Mouse (Mus musculus): Measurements from ENCODE around the gene Cdkl2.

Cdkl2 gene

DNA sequence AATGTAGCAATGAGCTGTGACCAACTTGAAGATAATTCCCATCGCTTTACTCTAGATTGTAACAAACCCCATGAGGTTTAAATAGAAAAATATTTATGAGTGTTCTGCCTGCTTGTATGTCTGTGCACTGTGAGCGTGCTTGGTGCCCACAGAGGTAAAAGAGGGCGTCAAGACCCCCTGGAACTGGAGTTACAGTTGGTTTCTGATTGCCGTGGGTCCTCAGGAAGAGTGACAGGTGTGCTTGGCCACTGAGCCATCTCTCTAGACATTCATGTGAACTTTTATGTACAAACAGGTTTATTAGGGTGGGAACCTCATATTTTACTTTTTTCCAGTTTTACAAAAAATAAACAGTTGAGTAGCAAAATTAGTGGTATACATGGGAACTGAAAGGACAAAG is at the start of gene Cdkl2:
Gene Cdkl2, minus strand, starts transcription at position 101 of the 400 bp plus-strand sequence.
- no peak for DNase-seq (ENCODE audit: low read depth, low spot score)

GRCm38 (mm10) chr5:92087469-92087868 is 43.8 kb upstream of the Cdkl2 start:
- DNase-seq (ENCODE audit: low read depth, low spot score): no peak

- no peak for DNase-seq (ENCODE audit: low read depth, low spot score)
These were observed 42.3 kb upstream of the Cdkl2 start for GRCm38 (mm10) chr5:92085821-92086550.

DNA sequence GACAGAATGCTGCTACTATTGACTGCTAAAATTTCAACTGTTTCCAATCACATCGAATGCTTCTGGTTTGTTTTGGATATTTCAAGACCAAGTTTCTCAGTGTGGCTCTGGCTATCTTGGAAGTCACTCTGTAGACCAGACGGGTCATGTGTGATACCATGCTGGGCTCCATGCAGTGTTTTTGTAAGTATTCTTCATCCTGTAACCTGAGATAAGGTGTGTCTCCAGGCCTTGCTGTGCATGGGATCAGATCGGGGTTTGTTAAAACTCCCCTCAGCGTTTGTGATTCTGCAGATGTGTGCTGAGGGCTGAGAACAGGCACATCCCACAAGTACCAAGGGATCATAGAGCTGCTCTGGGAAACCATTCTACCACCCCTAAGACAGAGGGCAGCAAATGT is 41.6 kb upstream of the Cdkl2 start:
- DNase-seq (ENCODE audit: low read depth, low spot score): no peak

GRCm38 (mm10) chr5:92083417-92084038 is 39.8 kb upstream of the Cdkl2 start, which contains the start of gene G3bp2:
G3bp2 (minus strand) TSS chr5:92083719.
- DNase-seq (ENCODE audit: low read depth, low spot score): peak; percentile 99

GRCm38 (mm10) chr5:92082821-92083401 is 39.2 kb upstream of the Cdkl2 start:
- DNase-seq (ENCODE audit: low read depth, low spot score): peak; percentile 85

DNA sequence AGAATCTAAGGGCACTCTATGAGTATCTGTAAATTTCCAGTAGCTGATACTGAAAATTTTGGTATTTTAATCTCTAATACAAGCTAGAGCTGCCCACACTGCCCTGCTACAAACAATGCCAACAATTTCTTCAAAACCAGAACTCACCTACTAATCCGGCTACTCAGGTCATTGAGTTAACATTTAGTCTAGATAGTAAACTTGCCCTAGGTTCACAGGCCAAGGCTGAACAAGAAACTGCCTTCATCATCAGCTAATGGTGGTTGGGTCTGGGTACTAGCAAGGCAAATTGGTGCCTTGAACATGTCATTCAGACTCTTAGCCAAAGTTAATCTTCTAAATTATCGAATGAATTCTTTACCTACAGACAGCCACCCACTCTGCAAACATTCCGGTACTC is 37.6 kb upstream of the Cdkl2 start:
- no peak for DNase-seq (ENCODE audit: low read depth, low spot score)

DNA sequence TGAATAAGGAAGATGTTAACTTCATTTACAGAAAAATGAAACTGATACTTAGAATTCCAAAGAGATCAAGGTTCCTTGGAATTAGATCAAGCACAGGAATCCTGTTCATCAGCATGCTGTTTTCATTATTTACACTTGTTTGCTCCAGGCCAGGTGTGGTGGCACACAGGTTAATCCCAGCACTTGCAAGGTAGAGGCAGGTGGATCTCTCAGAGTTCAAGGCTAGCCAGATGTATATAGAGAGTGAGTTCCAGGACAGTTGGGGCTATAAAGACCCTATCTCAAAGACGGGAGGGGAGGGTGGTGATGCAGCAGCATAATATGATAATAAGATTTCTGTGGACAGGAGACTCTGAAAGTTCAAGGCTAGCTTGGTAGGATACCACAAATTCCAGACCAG is 36.7 kb upstream of the Cdkl2 start:
- no peak for DNase-seq (ENCODE audit: low read depth, low spot score)

DNA sequence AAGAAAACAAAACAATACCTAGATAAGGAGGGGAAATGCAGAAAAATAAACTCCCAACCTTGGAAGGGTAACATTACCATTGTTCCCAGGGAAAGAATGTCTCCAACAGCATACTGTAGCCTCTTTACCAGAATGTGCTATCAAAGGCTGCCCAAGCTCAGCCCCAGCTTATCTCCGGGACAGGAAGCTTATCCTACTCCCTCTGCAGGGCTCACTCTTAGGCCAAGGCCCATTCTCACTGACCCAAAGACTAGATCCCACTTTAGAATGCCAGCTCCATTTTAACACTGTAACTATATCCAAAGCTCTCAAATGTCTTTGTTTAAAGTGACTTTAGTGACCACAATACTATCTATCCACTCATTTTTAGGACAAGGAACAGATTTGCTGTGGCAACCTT is 35.6 kb upstream of the Cdkl2 start:
- no peak for DNase-seq (ENCODE audit: low read depth, low spot score)

DNA sequence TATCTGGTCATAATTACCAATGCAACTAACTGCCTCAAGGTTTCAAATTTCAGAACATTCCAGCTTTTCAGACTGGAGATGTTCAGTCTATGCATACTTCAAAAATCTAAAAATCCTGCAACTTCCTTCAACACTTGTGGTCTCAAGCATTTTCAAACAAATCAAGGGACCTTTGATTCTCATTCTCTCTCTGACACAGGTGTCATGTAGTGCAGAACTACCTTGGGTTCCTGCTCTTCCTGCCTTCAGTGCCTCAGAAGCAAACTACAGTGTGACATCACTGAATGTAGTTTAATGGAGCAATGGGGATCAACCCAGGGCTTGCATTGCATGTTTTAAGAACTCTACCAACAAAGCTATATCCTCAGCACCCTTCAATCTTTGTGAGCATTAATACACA is 35.1 kb upstream of the Cdkl2 start:
- no peak for DNase-seq (ENCODE audit: low read depth, low spot score)

DNA sequence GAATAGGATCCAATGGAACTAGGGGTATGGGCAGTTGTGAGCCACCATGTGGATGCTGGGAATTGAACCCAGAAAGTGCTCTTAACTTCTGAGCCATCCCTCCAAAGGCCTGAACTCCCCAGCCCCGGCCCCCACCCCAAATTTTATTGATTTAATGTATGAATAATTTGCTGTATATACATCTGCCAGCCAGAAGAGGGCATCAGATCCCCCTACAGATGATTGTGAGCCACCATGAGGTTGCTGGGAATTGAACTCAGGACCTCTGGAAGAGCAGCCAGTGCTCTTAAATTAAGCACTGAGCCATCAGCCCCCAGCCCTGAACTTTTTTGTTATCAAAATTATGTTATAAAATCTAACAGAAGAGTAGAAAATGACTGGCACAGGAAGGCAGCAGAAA is 32.6 kb upstream of the Cdkl2 start:
- no peak for DNase-seq (ENCODE audit: low read depth, low spot score)

DNA sequence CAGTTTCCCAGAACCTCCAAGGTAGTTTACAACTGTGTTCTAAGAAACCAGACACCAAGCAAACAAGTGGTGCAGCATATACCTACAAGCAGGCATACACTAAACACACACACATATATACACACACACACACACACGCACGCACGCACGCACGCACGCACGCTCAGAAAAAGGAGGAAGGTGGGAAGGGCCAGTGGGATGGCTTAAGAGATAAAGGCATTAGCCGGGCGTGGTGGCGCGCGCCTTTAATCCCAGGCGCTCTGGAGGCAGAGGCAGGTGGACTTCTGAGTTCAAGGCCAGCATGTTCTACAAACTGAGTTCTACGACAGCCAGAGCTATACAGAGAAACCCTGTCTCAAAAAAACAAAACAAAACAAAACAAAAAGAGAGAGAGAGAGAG is 30.4 kb upstream of the Cdkl2 start:
- no peak for DNase-seq (ENCODE audit: low read depth, low spot score)

- DNase-seq (ENCODE audit: low read depth, low spot score): no peak
These were observed 19.5 kb upstream of the Cdkl2 start for GRCm38 (mm10) chr5:92063192-92063591.

GRCm38 (mm10) chr5:92052866-92053265 is 9.2 kb upstream of the Cdkl2 start:
- DNase-seq (ENCODE audit: low read depth, low spot score): no peak

GRCm38 (mm10) chr5:92050419-92050818 is 6.7 kb upstream of the Cdkl2 start:
- no peak for DNase-seq (ENCODE audit: low read depth, low spot score)

DNA sequence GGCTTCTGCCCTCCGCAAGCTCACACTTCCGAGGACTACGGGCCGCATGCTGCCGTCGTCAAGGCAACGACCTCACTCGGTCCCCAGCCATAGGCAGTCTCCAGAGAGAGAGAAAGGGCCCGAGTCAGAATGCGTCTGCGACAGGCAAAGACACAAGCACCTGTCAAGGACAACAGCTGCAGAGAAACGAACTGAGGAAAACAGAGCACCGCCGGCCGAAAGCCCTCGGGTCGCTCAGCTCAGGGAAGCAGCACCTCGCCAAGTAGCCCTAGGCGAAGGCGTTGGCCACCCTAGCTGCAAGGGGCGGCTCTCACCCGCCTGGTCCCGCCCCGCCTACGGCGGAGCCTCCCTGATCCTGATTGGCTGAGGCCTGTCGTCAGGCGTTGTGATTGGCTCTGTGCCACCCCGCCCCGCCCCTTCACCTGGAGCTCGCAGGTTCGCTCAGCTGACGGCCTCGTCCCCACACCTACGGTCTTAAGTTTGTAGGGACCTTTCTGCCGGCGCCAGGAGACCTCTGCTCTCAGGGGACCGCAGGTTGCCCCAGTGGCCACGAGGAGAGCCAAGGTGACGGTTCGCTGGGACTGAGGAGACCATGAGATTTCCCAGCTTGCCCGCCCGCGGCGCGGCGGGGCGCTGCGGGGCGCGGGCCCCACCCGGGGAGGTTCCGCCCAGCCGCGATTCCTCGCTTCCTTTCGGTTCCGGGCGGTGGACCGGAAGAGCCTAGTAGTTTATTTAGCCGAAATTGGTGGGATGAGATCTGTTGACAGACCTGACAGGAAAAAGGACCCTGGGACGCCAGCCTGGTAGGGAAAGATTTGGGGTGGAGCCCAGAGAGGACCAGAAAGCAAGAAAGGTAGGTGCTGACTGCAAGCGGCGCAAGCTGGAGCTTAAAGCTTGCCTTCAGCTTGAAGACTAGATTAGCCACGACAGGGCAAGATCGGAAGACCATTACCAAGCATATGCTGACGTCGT is 1.0 kb downstream of the Cdkl2 start:
- peak; percentile 98 for DNase-seq (ENCODE audit: low read depth, low spot score)

GRCm38 (mm10) chr5:92019960-92020359 is 23.7 kb downstream of the Cdkl2 start:
- no peak for DNase-seq (ENCODE audit: low read depth, low spot score)

GRCm38 (mm10) chr5:92011756-92012155 is 31.9 kb downstream of the Cdkl2 start:
- no peak for DNase-seq (ENCODE audit: low read depth, low spot score)

GRCm38 (mm10) chr5:92009827-92010226 is 33.9 kb downstream of the Cdkl2 start:
- no peak for DNase-seq (ENCODE audit: low read depth, low spot score)

DNA sequence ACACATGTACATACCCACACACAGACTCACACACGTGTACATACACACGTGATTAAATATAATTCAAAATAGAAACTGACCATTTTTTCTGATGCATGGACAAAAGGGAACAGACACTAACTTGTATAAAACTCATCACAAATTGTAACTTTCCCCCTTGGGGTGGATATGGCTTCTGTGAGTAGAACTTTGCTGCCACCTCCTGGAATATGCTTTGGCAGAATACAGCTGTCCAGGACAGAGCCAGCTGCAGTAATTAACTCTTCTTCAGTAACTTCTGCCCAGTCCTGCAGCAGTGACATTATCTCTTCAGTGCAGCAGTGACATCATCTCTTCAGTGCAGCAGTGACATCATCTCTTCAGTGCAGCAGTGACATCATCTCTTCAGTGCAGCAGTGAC is 40.7 kb downstream of the Cdkl2 start:
- peak; percentile 47 for DNase-seq (ENCODE audit: low read depth, low spot score)

DNA sequence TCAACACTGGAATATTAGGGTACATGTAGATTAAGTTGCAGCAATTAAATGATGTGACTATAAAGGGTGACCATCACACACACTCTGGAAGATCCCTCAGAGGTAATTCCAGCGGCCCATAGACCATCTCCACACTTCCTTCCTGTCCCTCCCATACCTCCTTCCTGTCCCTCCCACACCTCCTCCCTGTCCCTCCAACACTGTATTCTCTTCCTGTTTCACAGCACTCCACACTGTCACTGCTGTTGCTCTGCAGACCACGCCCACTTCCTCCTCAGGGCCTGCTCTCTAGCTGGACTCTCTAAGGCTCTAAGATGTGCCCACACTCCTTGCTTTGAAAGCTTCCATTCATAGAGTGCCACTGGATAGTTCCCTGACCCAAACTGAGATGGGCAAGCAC is 42.9 kb downstream of the Cdkl2 start:
- no peak for DNase-seq (ENCODE audit: low read depth, low spot score)

GRCm38 (mm10) chr5:91994546-91994945 is 49.1 kb downstream of the Cdkl2 start:
- peak; percentile 77 for DNase-seq (ENCODE audit: low read depth, low spot score)
